ENCODE assay signal across 7 mouse cellular contexts in genomic region chr13:73938177-73938560, GRCm38 (mm10). TPM values are rescaled to one million over a fixed set of nuclear protein-coding genes. Genes with fewer than 3 reads are reported as not detected.
DNase-seq lines count a peak whose midpoint lies in the region; ATAC-seq lines count a peak whose summit lies in the region.

No protein-coding gene starts in this region.

- WGBS in neural tube, embryonic 11.5 days: 49% methylated on average over 13 of the region's 13 CpGs
- 41% methylated on average over 13 of the region's 13 CpGs for WGBS in embryonic facial prominence, embryonic 13.5 days
- 37% methylated on average over 13 of the region's 13 CpGs for WGBS in intestine, embryonic 14.5 days
- WGBS in midbrain, embryonic 16.5 days: 44% methylated on average over 13 of the region's 13 CpGs

- H3K27me3 ChIP-seq in neural tube, embryonic 11.5 days (ENCODE audit: control insufficient read depth, insufficient read depth, low read length): no peaks in the 10 kb centered on the region
- H3K27me3 ChIP-seq in embryonic facial prominence, embryonic 13.5 days: no peaks in the 10 kb centered on the region
- H3K27me3 ChIP-seq in intestine, embryonic 14.5 days (replicated peaks; ENCODE audit: control insufficient read depth, insufficient read depth, low read length): no peaks in the 10 kb centered on the region
- H3K27me3 ChIP-seq in midbrain, embryonic 16.5 days (ENCODE audit: control insufficient read depth, insufficient read depth, low read depth, low read length): no peaks in the 10 kb centered on the region

- H3K9me3 ChIP-seq in neural tube, embryonic 11.5 days (ENCODE audit: control insufficient read depth, low read length): no peaks in the 10 kb centered on the region
- H3K9me3 ChIP-seq in embryonic facial prominence, embryonic 13.5 days: no peaks in the 10 kb centered on the region
- no peaks in the 10 kb centered on the region for H3K9me3 ChIP-seq in intestine, embryonic 14.5 days (ENCODE audit: control insufficient read depth, low read length)
- H3K9me3 ChIP-seq in midbrain, embryonic 16.5 days (replicated peaks; ENCODE audit: control insufficient read depth, low read length, poor library complexity, severe bottlenecking): no peaks in the 10 kb centered on the region

- peak overlapping the region; percentile 80 for H3K4me3 ChIP-seq in neural tube, embryonic 11.5 days (ENCODE audit: low read depth, low read length)
- H3K4me3 ChIP-seq in embryonic facial prominence, embryonic 13.5 days: peak overlapping the region; percentile 82
- H3K4me3 ChIP-seq in intestine, embryonic 14.5 days (ENCODE audit: low read depth, low read length): peak overlapping the region; percentile 78
- H3K4me3 ChIP-seq in midbrain, embryonic 16.5 days (ENCODE audit: low read depth, low read length): peak overlapping the region; percentile 84

- peaks cover 6% of the 10 kb centered on the region; the same call in 1 of the 2 replicates for H3K4me1 ChIP-seq in neural tube, embryonic 11.5 days (ENCODE audit: control insufficient read depth, insufficient read depth, low read length)
- H3K4me1 ChIP-seq in embryonic facial prominence, embryonic 13.5 days: peaks cover 16% of the 10 kb centered on the region
- peaks cover 9% of the 10 kb centered on the region for H3K4me1 ChIP-seq in intestine, embryonic 14.5 days (replicated peaks; ENCODE audit: control insufficient read depth, insufficient read depth, low read length)
- peaks cover 13% of the 10 kb centered on the region for H3K4me1 ChIP-seq in midbrain, embryonic 16.5 days (ENCODE audit: control insufficient read depth, insufficient read depth, low read length)

- ATAC-seq in neural tube, embryonic 11.5 days (ENCODE audit: insufficient read depth, low FRiP score, low TSS enrichment): 0 out of 2 replicates have a peak, but pooled peaks have one; percentile 20
- ATAC-seq in embryonic facial prominence, embryonic 13.5 days (ENCODE audit: insufficient number of reproducible peaks, insufficient read depth, low FRiP score, low TSS enrichment, low read depth): no peak
- ATAC-seq in intestine, embryonic 14.5 days (replicated peaks; ENCODE audit: low FRiP score, low TSS enrichment, low read depth): no peak; the same call in 1 of the 2 replicates
- ATAC-seq in midbrain, embryonic 16.5 days: peak; percentile 57

- DNase-seq in neural tube, embryonic 11.5 days (ENCODE audit: low spot score): no peak
- DNase-seq in neural tube, embryonic 10.5 days (ENCODE audit: extremely low spot score, low spot score): no peak
- no peak for DNase-seq in intestine, embryonic 14.5 days (ENCODE audit: low spot score)
- no peak for DNase-seq in right cerebral cortex, postnatal 25 days
- no peak for DNase-seq in layer of hippocampus, postnatal 10 days (ENCODE audit: low spot score in 2 of 2)

- peak overlapping the region; percentile 53 for H3K4me2 ChIP-seq in neural tube, embryonic 11.5 days (ENCODE audit: low read depth)
- H3K4me2 ChIP-seq in embryonic facial prominence, embryonic 13.5 days: peak overlapping the region; percentile 80
- H3K4me2 ChIP-seq in intestine, embryonic 14.5 days (ENCODE audit: low read length): peak overlapping the region; percentile 73
- peak overlapping the region; percentile 87 for H3K4me2 ChIP-seq in midbrain, embryonic 16.5 days (ENCODE audit: low read length)

- peaks cover 9% of the 10 kb centered on the region for H3K36me3 ChIP-seq in neural tube, embryonic 11.5 days (ENCODE audit: control insufficient read depth, insufficient read depth, low read length)
- peaks cover 59% of the 10 kb centered on the region for H3K36me3 ChIP-seq in embryonic facial prominence, embryonic 13.5 days
- peaks cover 58% of the 10 kb centered on the region for H3K36me3 ChIP-seq in intestine, embryonic 14.5 days (ENCODE audit: control insufficient read depth, insufficient read depth, low read length)
- peaks cover 16% of the 10 kb centered on the region for H3K36me3 ChIP-seq in midbrain, embryonic 16.5 days (ENCODE audit: control insufficient read depth, insufficient read depth, low read length)

- peak overlapping the region; percentile 79 for H3K9ac ChIP-seq in neural tube, embryonic 11.5 days (ENCODE audit: low read length)
- H3K9ac ChIP-seq in embryonic facial prominence, embryonic 13.5 days: peak overlapping the region; percentile 81
- peak overlapping the region; percentile 71 for H3K9ac ChIP-seq in intestine, embryonic 14.5 days (ENCODE audit: low read length)
- peak overlapping the region; percentile 86 for H3K9ac ChIP-seq in midbrain, embryonic 16.5 days (ENCODE audit: low read depth, low read length)

- 0 out of 2 replicates have a peak overlapping the region, but pooled peaks have one; percentile 62 for H3K27ac ChIP-seq in neural tube, embryonic 11.5 days (ENCODE audit: low read depth, low read length)
- peak overlapping the region; percentile 91; the same call in 1 of the 2 replicates for H3K27ac ChIP-seq in embryonic facial prominence, embryonic 13.5 days
- peak overlapping the region; percentile 89; the same call in 1 of the 2 replicates for H3K27ac ChIP-seq in intestine, embryonic 14.5 days (ENCODE audit: low read depth)
- peak overlapping the region; percentile 90 for H3K27ac ChIP-seq in midbrain, embryonic 16.5 days (ENCODE audit: low read length)

RNA-seq across cellular contexts. Expression of gene Brd9, which starts 0.6 kb away (rescaled TPM):
- polyA plus RNA-seq in neural tube, embryonic 11.5 days (2014; fragmentation: Nextera tagmentation; extraction: Ambion mirVana): 77.6 and 80.3 TPM in 2 replicates
- 63.5 and 68.6 TPM in 2 replicates for polyA plus RNA-seq in embryonic facial prominence, embryonic 13.5 days (2015; fragmentation: Nextera tagmentation; extraction: Ambion mirVana)
- 44.4 and 51.4 TPM in 2 replicates for polyA plus RNA-seq in intestine, embryonic 14.5 days (2014; fragmentation: Nextera tagmentation; extraction: Ambion mirVana)
- polyA plus RNA-seq in midbrain, embryonic 16.5 days (2015; fragmentation: Nextera tagmentation; extraction: Ambion mirVana): 98.6 and 99.0 TPM in 2 replicates
- total RNA-seq in layer of hippocampus, postnatal 10 days (2021): 100 to 1,000 TPM; 113 to 120 TPM

RNA-seq across cellular contexts. Expression of gene Trip13, which starts 0.6 kb away (rescaled TPM):
- 47.5 and 48.1 TPM in 2 replicates for polyA plus RNA-seq in neural tube, embryonic 11.5 days (2014; fragmentation: Nextera tagmentation; extraction: Ambion mirVana)
- polyA plus RNA-seq in embryonic facial prominence, embryonic 13.5 days (2015; fragmentation: Nextera tagmentation; extraction: Ambion mirVana): 42.6 and 46.0 TPM in 2 replicates
- 44.6 and 51.1 TPM in 2 replicates for polyA plus RNA-seq in intestine, embryonic 14.5 days (2014; fragmentation: Nextera tagmentation; extraction: Ambion mirVana)
- 10.4 and 11.8 TPM in 2 replicates for polyA plus RNA-seq in midbrain, embryonic 16.5 days (2015; fragmentation: Nextera tagmentation; extraction: Ambion mirVana)
- 1 to 10 TPM; 1.7 to 3.5 TPM for total RNA-seq in layer of hippocampus, postnatal 10 days (2021)

RNA-seq across cellular contexts. Expression of gene Zdhhc11, which starts 25.5 kb away (rescaled TPM):
- not detected in 2 replicates for polyA plus RNA-seq in neural tube, embryonic 11.5 days (2014; fragmentation: Nextera tagmentation; extraction: Ambion mirVana)
- polyA plus RNA-seq in embryonic facial prominence, embryonic 13.5 days (2015; fragmentation: Nextera tagmentation; extraction: Ambion mirVana): not detected in 2 replicates
- not detected in 2 replicates for polyA plus RNA-seq in intestine, embryonic 14.5 days (2014; fragmentation: Nextera tagmentation; extraction: Ambion mirVana)
- not detected in 2 replicates for polyA plus RNA-seq in midbrain, embryonic 16.5 days (2015; fragmentation: Nextera tagmentation; extraction: Ambion mirVana)
- total RNA-seq in layer of hippocampus, postnatal 10 days (2021): not detected

Comparison
In these comparisons a context has a peak if more than half of its experiments do, and no peak if none do; other contexts are left out.
1. ATAC-seq: peak in neural tube, embryonic 11.5 days (single experiment) and midbrain, embryonic 16.5 days (single experiment); none in embryonic facial prominence, embryonic 13.5 days (single experiment) and intestine, embryonic 14.5 days (single experiment).
2. Peak in every context shown above with its lines, with median percentiles within 50 percentile points of each other: H3K27ac ChIP-seq, H3K4me2 ChIP-seq, H3K4me3 ChIP-seq and H3K9ac ChIP-seq.